Mouse (Mus musculus) myocyte (in vitro differentiated cells): Measurements from ENCODE around the gene Pygo2. TPM values are rescaled to one million over a fixed set of nuclear protein-coding genes. Genes with fewer than 3 reads are reported as not detected.

ENCODE experiments used
- H3K27me3 ChIP-seq: one replicate; pipeline ENCODE4 v1.6.1; 2011; ENCODE audit not compliant: control insufficient read depth, insufficient read depth, insufficient read length
- H3K36me3 ChIP-seq: one replicate; pipeline ENCODE4 v1.6.1; 2011; ENCODE audit not compliant: control insufficient read depth, insufficient read depth
- H3K4me2 ChIP-seq: one replicate; pipeline ENCODE4 v1.6.1; 2011; ENCODE audit warnings: low read depth, control low read depth
- H3K4me3 ChIP-seq: one replicate; pipeline ENCODE4 v1.5.1; 2011; ENCODE audit warnings: mild to moderate bottlenecking, control low read depth, moderate library complexity
- H3K79me2 ChIP-seq: one replicate; pipeline ENCODE4 v1.6.1; 2011; ENCODE audit not compliant: control insufficient read depth, insufficient read depth
- H3ac ChIP-seq: one replicate; pipeline ENCODE4 v1.6.1; 2011; ENCODE audit not compliant: control insufficient read depth, insufficient read length
- CEBPB ChIP-seq: IDR thresholded peaks from 2 replicates; pipeline ENCODE4 v1.6.1; 2011; ENCODE audit warnings: mild to moderate bottlenecking, moderate library complexity; ENCODE audit not compliant: poor library complexity, insufficient read depth, severe bottlenecking
- E2F4 ChIP-seq: IDR thresholded peaks from one replicate; pipeline ENCODE4 v1.6.1; 2011; ENCODE audit warnings: mild to moderate bottlenecking, control low read depth, moderate library complexity; ENCODE audit not compliant: insufficient read depth
- MAX ChIP-seq: IDR thresholded peaks from one replicate; pipeline ENCODE4 v1.6.1; 2011; ENCODE audit warnings: low read depth, mild to moderate bottlenecking, control low read depth
- MYOD1 ChIP-seq, 3 experiments: IDR thresholded peaks; one replicate each; pipeline ENCODE4 v1.6.1; 2011; ENCODE audit warnings: control low read depth in 2 of 3, low read depth in 2 of 3, mild to moderate bottlenecking in 2 of 3, moderate library complexity in 1 of 3; ENCODE audit not compliant: insufficient read length in 2 of 3, control insufficient read depth in 1 of 3
- MYOG ChIP-seq, 3 experiments: IDR thresholded peaks; one replicate each; pipeline ENCODE4 v1.6.1; 2011; ENCODE audit warnings: control low read depth in 2 of 3, low read depth in 2 of 3, mild to moderate bottlenecking in 2 of 3; ENCODE audit not compliant: insufficient read length in 2 of 3, control insufficient read depth in 1 of 3, insufficient read depth in 1 of 3
- POLR2A ChIP-seq: IDR thresholded peaks from one replicate; pipeline ENCODE4 v1.6.1; 2011; ENCODE audit warnings: low read depth, mild to moderate bottlenecking, control low read depth, moderate library complexity; ENCODE audit not compliant: insufficient read length
- POLR2AphosphoS2 ChIP-seq: IDR thresholded peaks from one replicate; pipeline ENCODE4 v1.6.1; 2011; ENCODE audit warnings: low read depth, control low read depth; ENCODE audit not compliant: insufficient read length
- REST ChIP-seq: IDR thresholded peaks from one replicate; pipeline ENCODE4 v1.6.1; 2011; ENCODE audit warnings: mild to moderate bottlenecking, control low read depth, moderate library complexity; ENCODE audit not compliant: insufficient read depth, insufficient read length
- SRF ChIP-seq: IDR thresholded peaks from one replicate; pipeline ENCODE4 v1.6.1; 2011; ENCODE audit warnings: low read depth; ENCODE audit not compliant: control insufficient read depth, insufficient read length
- TCF12 ChIP-seq: IDR thresholded peaks from one replicate; pipeline ENCODE4 v1.6.1; 2011; ENCODE audit warnings: mild to moderate bottlenecking, control low read depth; ENCODE audit not compliant: poor library complexity, insufficient read depth, severe bottlenecking
- TCF3 ChIP-seq: IDR thresholded peaks from one replicate; pipeline ENCODE4 v1.6.1; 2011; ENCODE audit warnings: low read depth, control low read depth; ENCODE audit not compliant: insufficient read length
- USF1 ChIP-seq: IDR thresholded peaks from one replicate; pipeline ENCODE4 v1.6.1; 2011; ENCODE audit warnings: low read depth, mild to moderate bottlenecking, control low read depth, moderate library complexity
- polyA plus RNA-seq: library from polyadenylated mRNA; unstranded; fragments of >200 nt; fragmentation: generic; extraction: Trizol; gene quantifications from one replicate; pipeline ENCODE4 v1.2.1, GENCODE M21; 2012; ENCODE audit warnings: missing spikeins

Pygo2 gene
- polyA plus RNA-seq, 1 experiment: 58.5 TPM

DNA sequence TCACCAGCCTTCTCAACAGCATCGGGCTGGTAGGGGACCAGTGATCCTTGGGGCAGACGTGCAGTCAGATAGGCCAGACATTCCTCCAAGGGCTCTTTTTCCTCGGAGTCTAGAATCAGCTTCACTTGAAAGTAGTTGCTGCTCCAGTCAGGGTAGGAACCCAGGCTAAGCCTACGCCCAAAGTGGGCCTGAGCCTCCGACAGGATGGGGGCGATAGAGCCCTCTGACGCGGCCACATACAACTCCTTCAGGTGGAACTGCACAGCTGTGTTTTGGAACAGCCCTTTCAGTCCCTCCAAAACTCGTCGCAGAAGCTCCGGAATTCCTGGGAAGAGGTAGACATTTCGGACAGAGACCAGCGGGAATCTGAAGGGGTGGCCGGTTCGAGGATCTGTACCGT is 21.6 kb upstream of the Pygo2 start:
- H3K4me2 ChIP-seq: no peak overlapping the region
- H3K4me3 ChIP-seq: no peak overlapping the region
- H3K36me3 ChIP-seq: peaks cover 4% of the 10 kb centered on the region
- H3K27me3 ChIP-seq: no peaks in the 10 kb centered on the region
- no peak overlapping the region for H3ac ChIP-seq
- TF ChIP-seq REST (no peak), MYOG (IDR thresholded peaks at IDR 0.05; ENCODE audit: control insufficient read depth in 1 of 3, insufficient read depth in 1 of 3, insufficient read length in 2 of 3, low read depth in 2 of 3) (no peak), SRF (no peak), POLR2AphosphoS2 (no peak)
- peaks cover 5% of the 10 kb centered on the region for H3K79me2 ChIP-seq

DNA sequence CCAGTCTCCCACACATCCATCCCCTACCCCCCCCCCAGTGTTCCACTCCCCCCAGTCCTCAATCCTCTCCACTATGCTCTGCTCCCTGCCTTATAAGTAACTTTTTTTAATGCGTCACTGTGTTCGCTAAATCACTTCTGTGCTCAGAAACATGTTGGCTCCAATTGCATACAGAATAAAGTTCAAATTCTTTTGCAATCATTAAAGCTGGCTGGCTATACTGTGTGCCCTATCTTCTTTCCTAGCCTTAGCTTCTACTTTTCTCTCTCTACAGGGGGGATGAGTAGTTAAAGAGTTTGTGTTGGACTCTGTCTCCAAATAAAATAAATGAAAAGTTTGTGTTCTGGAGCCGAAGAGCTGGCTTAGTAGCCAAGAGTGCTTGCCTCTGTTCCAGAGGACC is 20.3 kb upstream of the Pygo2 start:
- Histone ChIP-seq H3K4me2 (no peak overlapping the region), H3K27me3 (no peaks in the 10 kb centered on the region), H3K36me3 (peaks cover 7% of the 10 kb centered on the region), H3K79me2 (peaks cover 5% of the 10 kb centered on the region), H3K4me3 (no peak overlapping the region), H3ac (no peak overlapping the region)
- TF ChIP-seq CEBPB: no peak

DNA sequence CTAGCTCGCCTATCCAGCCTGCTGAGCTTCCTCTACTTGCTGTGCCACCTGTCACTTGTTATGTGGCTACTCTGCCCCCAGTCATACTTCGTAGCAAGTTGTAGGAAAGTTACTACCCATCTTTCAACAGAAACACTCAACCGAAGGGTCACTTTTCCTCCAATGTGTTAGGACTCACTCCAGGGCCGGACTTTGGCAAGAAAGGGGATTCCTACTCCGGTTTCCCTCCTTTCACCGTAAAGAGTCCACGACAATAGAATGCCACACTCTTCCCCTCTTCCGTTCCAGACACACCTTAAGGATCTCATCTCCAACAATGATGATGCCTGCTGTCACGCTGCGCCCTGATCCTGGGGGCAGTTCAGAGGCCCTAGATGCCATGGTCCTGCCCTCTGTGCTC is 19.1 kb upstream of the Pygo2 start:
- Histone ChIP-seq H3K79me2 (peaks cover 9% of the 10 kb centered on the region), H3K4me3 (peak overlapping the region; percentile 41), H3K4me2 (peak overlapping the region; percentile 86), H3ac (no peak overlapping the region), H3K36me3 (peaks cover 11% of the 10 kb centered on the region), H3K27me3 (no peaks in the 10 kb centered on the region)
- TF ChIP-seq POLR2A (no peak), E2F4 (no peak), REST (no peak), TCF3 (no peak), MYOD1 (IDR thresholded peaks at IDR 0.05; ENCODE audit: control insufficient read depth in 1 of 3, insufficient read length in 2 of 3, low read depth in 2 of 3) (no peak), MAX (no peak), CEBPB (no peak), USF1 (no peak), TCF12 (no peak), MYOG (IDR thresholded peaks at IDR 0.05; ENCODE audit: control insufficient read depth in 1 of 3, insufficient read depth in 1 of 3, insufficient read length in 2 of 3, low read depth in 2 of 3) (no peak), POLR2AphosphoS2 (no peak), SRF (no peak)

DNA sequence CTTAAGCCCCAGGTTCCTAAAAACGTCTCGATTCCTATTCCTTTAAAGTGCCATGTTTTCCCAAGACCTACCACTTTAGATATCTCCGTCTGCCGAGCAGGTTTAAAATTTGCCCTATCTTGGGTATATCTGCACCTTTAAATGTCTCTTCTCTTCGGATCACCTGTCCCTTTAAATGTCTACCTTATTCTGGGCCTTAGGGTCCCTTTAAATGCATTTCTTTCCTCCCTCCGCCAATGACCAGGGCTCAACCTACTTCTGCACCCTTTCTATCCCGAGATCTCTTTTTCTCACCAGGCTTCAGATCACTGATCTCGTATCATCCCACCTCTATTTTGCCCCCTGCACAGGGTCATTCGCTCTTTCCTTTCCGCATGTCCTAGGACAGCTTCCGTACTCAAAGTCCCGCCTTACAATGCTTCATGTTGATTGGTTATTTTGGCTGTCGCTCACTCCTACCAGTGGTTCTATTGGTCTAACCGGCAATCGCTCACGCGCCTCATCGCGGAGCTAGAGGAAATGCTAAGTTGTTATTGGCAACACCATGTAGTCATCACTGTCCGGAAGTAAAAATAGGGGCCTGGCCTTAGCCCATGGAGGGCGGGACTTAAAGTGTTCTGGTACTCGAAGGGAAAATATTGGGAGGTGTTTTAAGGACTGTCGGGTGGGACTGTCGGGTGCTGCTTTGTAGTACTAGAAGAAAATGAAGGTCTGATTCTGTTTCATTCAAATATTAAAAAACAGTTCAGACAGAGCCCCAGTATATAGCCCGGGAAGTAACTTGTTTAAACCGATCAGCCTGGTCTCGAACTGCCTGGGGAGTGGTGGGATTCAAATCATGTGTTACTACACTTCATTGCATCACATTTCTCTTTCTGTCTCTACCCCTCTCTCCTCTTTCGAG is 18.3 kb upstream of the Pygo2 start, which contains the start of gene Flad1:
Flad1 (minus strand) TSS at position 381 of the 904 bp plus-strand sequence.
- Histone ChIP-seq H3K27me3 (no peaks in the 10 kb centered on the region), H3K36me3 (peaks cover 11% of the 10 kb centered on the region)

DNA sequence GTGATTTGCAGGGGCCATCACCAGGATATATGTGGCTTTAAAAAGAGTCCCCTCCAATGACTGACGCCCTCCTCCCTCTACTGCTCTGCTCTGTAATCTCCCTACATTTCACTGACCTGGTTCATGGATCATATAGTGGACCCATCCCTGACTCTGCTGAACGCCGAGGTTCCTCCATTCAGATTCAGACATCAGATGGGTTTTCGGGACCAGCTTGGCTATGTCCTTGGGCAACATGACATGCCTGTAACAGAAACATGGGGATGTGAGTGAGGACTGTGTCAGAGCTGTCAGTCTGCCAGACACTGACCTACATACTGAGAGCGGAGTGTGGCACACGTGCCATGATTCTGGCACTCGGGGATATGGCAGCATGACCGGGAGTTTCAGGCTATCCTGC is 13.9 kb upstream of the Pygo2 start:
- Histone ChIP-seq H3K4me3 (peak overlapping the region; percentile 63), H3K4me2 (peak overlapping the region; percentile 77), H3K36me3 (peaks cover 11% of the 10 kb centered on the region), H3K79me2 (peaks cover 40% of the 10 kb centered on the region), H3ac (no peak overlapping the region), H3K27me3 (no peaks in the 10 kb centered on the region)
- TF ChIP-seq REST (no peak), POLR2AphosphoS2 (no peak), MYOD1 (IDR thresholded peaks at IDR 0.05; ENCODE audit: control insufficient read depth in 1 of 3, insufficient read length in 2 of 3, low read depth in 2 of 3) (no peak), USF1 (no peak), E2F4 (no peak), POLR2A (no peak), SRF (no peak), MAX (no peak), CEBPB (no peak), MYOG (IDR thresholded peaks at IDR 0.05; ENCODE audit: control insufficient read depth in 1 of 3, insufficient read depth in 1 of 3, insufficient read length in 2 of 3, low read depth in 2 of 3) (no peak), TCF3 (no peak), TCF12 (no peak)

More for the DNA sequence above, 18.3 kb upstream of the Pygo2 start, which contains the start of gene Flad1:
- TF ChIP-seq MAX: no peak
- no peak for TF ChIP-seq REST
- peak; percentile 63; the same call in 1 of the 2 replicates for TF ChIP-seq CEBPB
- TF ChIP-seq E2F4: no peak
- TF ChIP-seq MYOG (IDR thresholded peaks at IDR 0.05; ENCODE audit: control insufficient read depth in 1 of 3, insufficient read depth in 1 of 3, insufficient read length in 2 of 3, low read depth in 2 of 3): no peak
- TF ChIP-seq TCF12: no peak
- no peak for TF ChIP-seq SRF
- no peak for TF ChIP-seq TCF3
- peak; percentile 54 for TF ChIP-seq POLR2AphosphoS2
- no peak for TF ChIP-seq USF1
- Histone ChIP-seq H3K79me2 (peaks cover 18% of the 10 kb centered on the region), H3K4me2 (peak within 1 kb of the TSS; percentile 86), H3ac (no peak within 1 kb of the TSS), H3K4me3 (peak within 1 kb of the TSS; percentile 41)
